Mouse (Mus musculus) large intestine, adult 2 months (tissue): Measurements from ENCODE around the gene Tnp2. TPM values are rescaled to one million over a fixed set of nuclear protein-coding genes. Genes with fewer than 3 reads are reported as not detected.

Source experiments
- DNase-seq: peaks from one replicate; pipeline ENCODE4 v3.0.0-alpha.2; 2012; ENCODE audit warnings: low read depth, low spot score
- WGBS: fragments of 180-500 bp; shearing (Covaris S2); methylation state at CpG from one replicate; pipeline ENCODE4 v1.1.7; 2018; 5-methylcytosine and 5-hydroxymethylcytosine counted together
- polyA plus RNA-seq: library from polyadenylated mRNA; depleted of rRNA; stranded (reverse); fragments of >200 nt; gene quantifications from 2 replicates; pipeline ENCODE4 v1.2.3, GENCODE M21; 2012

The Tnp2 gene
- polyA plus RNA-seq, 1 experiment: 0.37 TPM

- WGBS: 84% methylated on average over 6 of the region's 6 CpGs
- no peak for DNase-seq
These were observed 7.6 kb upstream of the Tnp2 start, which contains the start of gene Prm2 for GRCm38 (mm10) chr16:10796034-10796433. TSS of gene Prm2 (minus strand) at chr16:10796134.

- DNase-seq: no peak
- WGBS: 78% methylated on average over 9 of the region's 9 CpGs
These were observed 2.2 kb upstream of the Tnp2 start, which contains the start of gene Prm3 for GRCm38 (mm10) chr16:10790702-10791101. TSS of gene Prm3 (minus strand) at chr16:10790914.

- 90% methylated on average over 4 of the region's 4 CpGs for WGBS
- DNase-seq: no peak
These were observed 406 bp upstream of the Tnp2 start for GRCm38 (mm10) chr16:10788866-10789265.

GRCm38 (mm10) chr16:10787548-10788058 lies 857 bp downstream of the Tnp2 start:
- WGBS: 83% methylated on average over 7 of the region's 7 CpGs

GRCm38 (mm10) chr16:10786782-10787547 lies 1.5 kb downstream of the Tnp2 start:
- 64% methylated on average over 4 of the region's 4 CpGs for WGBS
- DNase-seq: no peak

More at GRCm38 (mm10) chr16:10787548-10788058, 857 bp downstream of the Tnp2 start:
- DNase-seq: no peak

DNA sequence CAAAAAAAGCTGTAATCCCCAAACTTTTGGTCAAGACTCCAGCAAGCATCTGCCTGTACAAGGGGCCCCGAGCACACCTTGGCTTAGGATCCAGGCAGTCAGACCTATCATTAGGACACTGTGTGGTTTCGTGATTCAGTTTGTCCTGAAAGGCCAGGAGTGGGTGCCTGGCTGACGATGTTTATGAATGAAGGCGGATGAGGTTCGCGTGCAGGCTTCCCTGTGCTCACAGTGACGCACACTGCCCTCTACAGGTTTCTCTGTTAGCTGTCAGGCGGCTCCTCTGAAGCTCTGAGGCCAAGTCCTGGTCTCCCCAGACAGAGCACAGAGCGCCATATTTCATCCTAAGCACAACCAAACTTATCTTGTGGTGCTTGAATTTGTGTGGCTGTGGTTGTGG lies 2.2 kb downstream of the Tnp2 start:
- peak; percentile 85 for DNase-seq
- 2% methylated on average over 9 of the region's 9 CpGs for WGBS

- peak; percentile 71 for DNase-seq
- WGBS: 1% methylated on average over 59 of the region's 59 CpGs
These were observed 2.9 kb downstream of the Tnp2 start, which contains the start of gene Socs1 for GRCm38 (mm10) chr16:10785371-10786231. TSS of gene Socs1 (minus strand) at chr16:10785536.

- WGBS: under 1% methylated on average over 55 of the region's 55 CpGs
- no peak for DNase-seq
These were observed 3.6 kb downstream of the Tnp2 start for GRCm38 (mm10) chr16:10784793-10785370.

- DNase-seq: no peak
- WGBS: 3% methylated on average over 81 of the region's 81 CpGs
These were observed 4.3 kb downstream of the Tnp2 start for GRCm38 (mm10) chr16:10783883-10784792.

- DNase-seq: no peak
- WGBS: 64% methylated on average over 8 of the region's 8 CpGs
These were observed 5.0 kb downstream of the Tnp2 start for GRCm38 (mm10) chr16:10783451-10783850.

GRCm38 (mm10) chr16:10783152-10783434 lies 5.4 kb downstream of the Tnp2 start:
- no peak for DNase-seq
- 22% methylated on average over 1 of the region's 1 CpGs for WGBS

- DNase-seq: no peak
- WGBS: 74% methylated on average over 6 of the region's 6 CpGs
These were observed 5.9 kb downstream of the Tnp2 start for GRCm38 (mm10) chr16:10782377-10783151.

DNA sequence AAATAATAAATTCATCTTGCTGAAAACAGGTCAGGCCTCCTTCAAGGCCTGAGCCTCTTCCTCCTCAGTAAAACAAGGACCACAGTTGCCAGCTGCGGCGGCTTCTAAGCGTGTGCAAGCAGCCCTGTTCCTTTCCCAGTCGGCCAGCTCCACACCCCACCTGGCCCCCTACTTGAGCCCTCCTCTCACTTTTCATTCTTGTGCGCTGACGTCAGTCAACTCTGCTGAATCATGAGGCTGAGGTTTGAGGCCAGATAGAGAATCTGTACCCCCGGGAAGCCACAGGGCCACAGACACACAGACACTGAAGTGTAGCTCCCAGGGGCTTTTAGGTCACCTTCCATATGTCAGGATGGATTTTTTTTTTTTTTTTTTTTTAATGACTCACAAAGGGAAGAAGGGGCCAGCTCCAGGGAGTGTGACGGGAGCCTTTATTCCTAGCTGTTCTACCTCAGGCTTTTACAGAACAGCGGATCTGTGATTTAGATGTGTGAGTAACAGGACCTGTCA lies 6.5 kb downstream of the Tnp2 start:
- no peak for DNase-seq
- WGBS: 90% methylated on average over 9 of the region's 9 CpGs

DNA sequence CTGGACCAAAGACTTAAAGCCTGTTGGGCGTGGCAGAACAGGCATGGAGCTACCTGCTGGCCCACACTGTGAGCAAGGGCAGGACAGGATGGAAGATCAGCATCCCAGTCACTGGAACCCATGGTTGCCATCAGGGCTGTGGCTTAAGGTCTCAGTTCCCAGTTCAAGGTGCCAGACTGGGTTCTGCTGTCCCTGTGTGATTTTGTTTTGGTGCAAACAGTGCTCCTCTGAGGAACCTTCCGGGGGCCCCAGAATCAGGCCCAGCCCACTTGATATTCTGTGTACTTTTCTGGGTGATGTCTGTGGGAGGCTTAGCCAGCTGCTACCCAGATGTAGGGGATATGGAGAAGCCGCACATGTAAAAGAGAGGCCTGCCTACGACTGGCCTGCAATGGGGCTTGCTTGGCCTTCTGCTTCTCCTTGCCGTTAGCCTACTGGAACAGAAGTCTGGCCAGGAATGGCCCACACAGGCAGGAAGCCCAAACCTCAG lies 7.8 kb downstream of the Tnp2 start:
- DNase-seq: no peak
- 80% methylated on average over 5 of the region's 5 CpGs for WGBS

DNA sequence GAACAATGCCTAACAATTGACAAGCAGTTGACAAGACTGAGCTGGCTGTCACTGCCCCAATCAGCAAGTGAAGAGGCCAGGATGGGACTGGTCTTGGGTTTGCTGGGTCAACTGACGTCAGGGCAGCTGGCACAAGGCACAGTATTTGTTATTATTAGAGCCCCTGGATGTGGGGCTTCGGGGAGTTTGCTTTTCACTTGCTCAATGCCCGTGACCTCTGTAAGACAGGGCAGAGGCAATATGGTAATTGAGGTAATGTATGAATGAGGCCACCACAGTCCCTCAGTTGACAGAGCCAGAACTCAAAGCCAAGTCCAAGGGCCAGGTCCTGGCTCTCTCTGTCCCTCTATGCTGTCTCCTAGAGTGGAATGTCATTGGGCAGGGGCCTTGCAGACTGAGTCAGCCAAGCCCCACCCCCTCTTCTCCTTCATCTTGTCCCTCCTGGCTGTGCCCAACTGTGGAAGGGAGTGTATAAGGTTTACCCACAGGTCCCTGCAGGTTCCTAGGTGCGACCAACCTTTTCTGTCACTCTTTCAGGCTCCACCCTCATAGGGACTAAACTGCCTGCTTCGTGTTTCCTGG lies 10.8 kb downstream of the Tnp2 start:
- WGBS: 79% methylated on average over 5 of the region's 5 CpGs
- no peak for DNase-seq

- 50% methylated on average over 7 of the region's 7 CpGs for WGBS
- no peak for DNase-seq
These were observed 12.1 kb downstream of the Tnp2 start for GRCm38 (mm10) chr16:10776322-10776721.

- DNase-seq: no peak
- WGBS: 51% methylated on average over 4 of the region's 4 CpGs
These were observed 13.7 kb downstream of the Tnp2 start for GRCm38 (mm10) chr16:10774726-10775125.

DNA sequence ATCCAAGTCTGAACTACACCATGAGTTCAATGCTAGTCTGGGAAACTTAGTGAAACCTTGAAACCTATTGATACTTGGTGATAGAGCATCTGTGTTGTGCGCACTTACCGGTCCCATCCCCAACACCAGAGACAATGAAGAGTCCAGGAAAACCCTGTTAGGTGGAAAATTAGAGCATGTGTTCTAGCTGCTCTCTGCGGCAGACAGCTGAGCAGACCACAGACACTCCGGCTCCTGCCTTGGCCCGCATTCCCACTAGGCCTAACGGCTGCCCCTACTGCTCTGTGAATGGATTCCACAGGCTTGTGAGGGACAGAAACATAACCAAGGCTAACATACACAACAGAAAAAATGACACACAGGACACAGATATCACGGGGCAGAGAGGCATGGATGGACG lies 14.9 kb downstream of the Tnp2 start:
- 91% methylated on average over 8 of the region's 8 CpGs for WGBS
- DNase-seq: no peak
